Mouse (Mus musculus) midbrain, embryonic 14.5 days (tissue): ENCODE measurements at regions not wholly inside any gene's neighbourhood (a gene's known extent, or its start where the extent isn't known, plus 50 kb on each side); places are given as distances from the start of the nearest gene placed in this dataset.

Experiments
- ATAC-seq: fragments of 200-750 bp; cut with Nextera tagmentation; 2 replicates; pipeline ENCODE4 v1.8.0; 2017; ENCODE audit warnings: moderate number of reproducible peaks, moderate library complexity; ENCODE audit not compliant: low FRiP score, low TSS enrichment
- DNase-seq: peaks from one replicate; pipeline ENCODE4 v3.0.0-alpha.2; 2015
- H3K27ac ChIP-seq: fragments of 300-500 bp; sonication (generic); replicated peaks from 2 replicates; pipeline ENCODE4 v1.5.1; 2014; ENCODE audit warnings: mild to moderate bottlenecking, low read depth, low read length, moderate library complexity
- H3K27me3 ChIP-seq: fragments of 300-500 bp; sonication (generic); 2 replicates; pipeline ENCODE4 v1.6.1; 2014; ENCODE audit warnings: low read length, control low read depth, mixed read lengths; ENCODE audit not compliant: control insufficient read depth, insufficient read depth
- H3K36me3 ChIP-seq: fragments of 300-500 bp; sonication (generic); 2 replicates; pipeline ENCODE4 v1.6.1; 2014; ENCODE audit warnings: low read length, control low read depth; ENCODE audit not compliant: control insufficient read depth, insufficient read depth
- H3K4me1 ChIP-seq: fragments of 300-500 bp; sonication (generic); 2 replicates; pipeline ENCODE4 v1.6.1; 2014; ENCODE audit warnings: mild to moderate bottlenecking, antibody characterized with exemption, low read length, control low read depth; ENCODE audit not compliant: control insufficient read depth, insufficient read depth
- H3K4me2 ChIP-seq: fragments of 300-500 bp; sonication (generic); 2 replicates; pipeline ENCODE4 v1.6.1; 2014; ENCODE audit warnings: mild to moderate bottlenecking, low read length, moderate library complexity
- H3K4me3 ChIP-seq: fragments of 300-500 bp; sonication (generic); replicated peaks from 2 replicates; pipeline ENCODE4 v1.5.1; 2014; ENCODE audit warnings: low read depth, low read length
- H3K9ac ChIP-seq: fragments of 300-500 bp; sonication (generic); replicated peaks from 2 replicates; pipeline ENCODE4 v1.6.1; 2014; ENCODE audit warnings: mild to moderate bottlenecking, low read length, moderate library complexity
- H3K9me3 ChIP-seq: fragments of 300-500 bp; sonication (generic); 2 replicates; pipeline ENCODE4 v1.6.1; 2016; ENCODE audit warnings: low read length, control low read depth, mixed read lengths; ENCODE audit not compliant: control insufficient read depth
- WGBS: fragments of 180-500 bp; shearing (Covaris S2); extraction: QIAGEN DNeasy Blood & Tissue Kit; methylation state at CpG from one replicate; pipeline ENCODE4 v1.1.7; 2014; 5-methylcytosine and 5-hydroxymethylcytosine counted together

DNA sequence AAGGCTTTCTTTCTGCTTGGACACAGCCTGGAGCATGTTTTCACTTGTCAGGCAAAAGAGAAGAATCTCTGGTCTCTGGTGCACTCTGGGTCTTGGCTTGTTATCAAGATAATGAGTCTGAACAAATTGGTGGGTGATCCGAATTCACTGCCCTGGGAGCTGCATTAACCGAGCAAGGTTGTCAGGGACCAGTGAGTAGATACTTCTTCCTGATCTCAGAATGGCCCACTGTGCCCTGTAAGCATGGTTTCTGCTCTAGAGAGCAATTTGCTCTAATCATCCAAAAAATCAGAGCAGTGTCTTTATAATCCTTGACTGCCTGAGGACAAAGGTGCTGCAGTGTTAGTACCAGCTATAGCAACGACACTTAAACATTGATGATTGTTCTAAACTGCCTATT is 97.2 kb upstream of the 1500015O10Rik start:
- no peaks in the 10 kb centered on the region for H3K4me1 ChIP-seq
- no peak overlapping the region for H3K4me3 ChIP-seq
- no peak overlapping the region for H3K9ac ChIP-seq
- no peak overlapping the region for H3K27ac ChIP-seq
- H3K4me2 ChIP-seq = no peak overlapping the region
- no peaks in the 10 kb centered on the region for H3K27me3 ChIP-seq
- H3K36me3 ChIP-seq = no peaks in the 10 kb centered on the region
- H3K9me3 ChIP-seq = no peaks in the 10 kb centered on the region
- 30% methylated on average over 3 of the region's 3 CpGs for WGBS
- DNase-seq (peak; percentile 7), ATAC-seq (no peak)

DNA sequence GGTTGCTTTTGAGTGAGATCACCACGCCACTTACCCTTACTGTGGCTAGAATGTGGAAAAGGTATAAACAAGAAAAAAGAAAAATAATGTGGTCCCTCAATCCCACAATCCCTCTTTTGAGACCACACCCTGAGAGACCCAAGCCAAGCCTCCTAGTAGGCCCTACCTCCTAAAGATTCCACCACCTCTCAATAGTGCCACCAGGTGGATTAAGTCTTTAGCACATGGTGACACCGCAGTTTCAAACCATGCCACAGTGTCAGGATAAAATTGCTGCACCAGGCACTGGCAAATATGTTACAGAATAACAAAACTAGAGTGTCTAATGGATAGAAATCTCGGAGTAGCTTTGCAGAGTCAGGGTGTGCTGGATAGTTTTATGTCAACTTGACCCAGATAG is 94.7 kb upstream of the 1500015O10Rik start:
- no peaks in the 10 kb centered on the region for H3K36me3 ChIP-seq
- H3K9me3 ChIP-seq = no peaks in the 10 kb centered on the region
- H3K4me3 ChIP-seq = no peak overlapping the region
- no peaks in the 10 kb centered on the region for H3K27me3 ChIP-seq
- no peaks in the 10 kb centered on the region for H3K4me1 ChIP-seq
- ATAC-seq = no peak
- H3K27ac ChIP-seq = no peak overlapping the region
- peak; percentile 19 for DNase-seq
- H3K4me2 ChIP-seq = no peak overlapping the region
- no peak overlapping the region for H3K9ac ChIP-seq
- 78% methylated on average over 3 of the region's 3 CpGs for WGBS

- DNase-seq (no peak), ATAC-seq (no peak)
- WGBS = 99% methylated on average over 2 of the region's 2 CpGs
- Histone ChIP-seq H3K27me3 (no peaks in the 10 kb centered on the region), H3K27ac (no peak overlapping the region), H3K4me2 (no peak overlapping the region), H3K36me3 (no peaks in the 10 kb centered on the region), H3K9ac (no peak overlapping the region), H3K4me3 (no peak overlapping the region), H3K4me1 (no peaks in the 10 kb centered on the region), H3K9me3 (no peaks in the 10 kb centered on the region)
These were observed 92.4 kb upstream of the 1500015O10Rik start for GRCm38 (mm10) chr1:43637956-43638355.

- DNase-seq (no peak), ATAC-seq (no peak)
- H3K4me2 ChIP-seq = no peak overlapping the region
- 39% methylated on average over 2 of the region's 2 CpGs for WGBS
- no peaks in the 10 kb centered on the region for H3K9me3 ChIP-seq
- H3K27ac ChIP-seq = no peak overlapping the region
- H3K4me1 ChIP-seq = no peaks in the 10 kb centered on the region
- H3K4me3 ChIP-seq = no peak overlapping the region
- no peaks in the 10 kb centered on the region for H3K36me3 ChIP-seq
- no peaks in the 10 kb centered on the region for H3K27me3 ChIP-seq
- no peak overlapping the region for H3K9ac ChIP-seq
These were observed 58.4 kb upstream of the 1500015O10Rik start for GRCm38 (mm10) chr1:43672031-43672430.
